Mouse (Mus musculus) stomach, embryonic 16.5 days (tissue): ENCODE results near the gene Cacna2d3. TPM values are rescaled to one million over a fixed set of nuclear protein-coding genes. Genes with fewer than 3 reads are reported as not detected.

Experiments
- ATAC-seq: fragments of 200-750 bp; cut with Nextera tagmentation; 2 replicates; pipeline ENCODE4 v1.8.0; 2017; ENCODE audit warnings: moderate number of reproducible peaks, moderate TSS enrichment; ENCODE audit not compliant: insufficient read depth, low FRiP score
- H3K27ac ChIP-seq: fragments of 300-500 bp; sonication (generic); 2 replicates; pipeline ENCODE4 v1.5.1; 2014; ENCODE audit warnings: low read length
- H3K27me3 ChIP-seq: fragments of 300-500 bp; sonication (generic); 2 replicates; pipeline ENCODE4 v1.6.1; 2014; ENCODE audit warnings: low read length, control low read depth, mixed read lengths; ENCODE audit not compliant: control insufficient read depth, insufficient read depth
- H3K36me3 ChIP-seq: fragments of 300-500 bp; sonication (generic); 2 replicates; pipeline ENCODE4 v1.6.1; 2014; ENCODE audit warnings: low read length; ENCODE audit not compliant: control insufficient read depth, insufficient read depth
- H3K4me1 ChIP-seq: fragments of 300-500 bp; sonication (generic); 2 replicates; pipeline ENCODE4 v1.6.1; 2014; ENCODE audit warnings: low read length, control low read depth, mixed read lengths; ENCODE audit not compliant: control insufficient read depth, insufficient read depth
- H3K4me2 ChIP-seq: fragments of 300-500 bp; sonication (generic); 2 replicates; pipeline ENCODE4 v1.6.1; 2014; ENCODE audit warnings: low read depth, low read length, mixed read lengths
- H3K4me3 ChIP-seq: fragments of 300-500 bp; sonication (generic); replicated peaks from 2 replicates; pipeline ENCODE4 v1.5.1; 2014; ENCODE audit warnings: mild to moderate bottlenecking, low read length
- H3K9ac ChIP-seq: fragments of 300-500 bp; sonication (generic); 2 replicates; pipeline ENCODE4 v1.6.1; 2014; ENCODE audit warnings: low read length
- H3K9me3 ChIP-seq: fragments of 300-500 bp; sonication (generic); replicated peaks from 2 replicates; pipeline ENCODE4 v1.6.1; 2016; ENCODE audit warnings: low read length, control low read depth; ENCODE audit not compliant: control insufficient read depth
- WGBS: fragments of 180-500 bp; shearing (Covaris S2); extraction: QIAGEN DNeasy Blood & Tissue Kit; methylation state at CpG from one replicate; pipeline ENCODE4 v1.1.7; 2014; 5-methylcytosine and 5-hydroxymethylcytosine counted together
- polyA plus RNA-seq: library from polyadenylated mRNA; unstranded; fragments of >200 nt; fragmentation: Nextera tagmentation; extraction: Ambion mirVana; gene quantifications from 2 replicates; pipeline ENCODE4 v1.2.1, GENCODE M21; 2015

Gene Cacna2d3
- polyA plus RNA-seq, 1 experiment from 2014 or later, result 1.6 TPM

DNA sequence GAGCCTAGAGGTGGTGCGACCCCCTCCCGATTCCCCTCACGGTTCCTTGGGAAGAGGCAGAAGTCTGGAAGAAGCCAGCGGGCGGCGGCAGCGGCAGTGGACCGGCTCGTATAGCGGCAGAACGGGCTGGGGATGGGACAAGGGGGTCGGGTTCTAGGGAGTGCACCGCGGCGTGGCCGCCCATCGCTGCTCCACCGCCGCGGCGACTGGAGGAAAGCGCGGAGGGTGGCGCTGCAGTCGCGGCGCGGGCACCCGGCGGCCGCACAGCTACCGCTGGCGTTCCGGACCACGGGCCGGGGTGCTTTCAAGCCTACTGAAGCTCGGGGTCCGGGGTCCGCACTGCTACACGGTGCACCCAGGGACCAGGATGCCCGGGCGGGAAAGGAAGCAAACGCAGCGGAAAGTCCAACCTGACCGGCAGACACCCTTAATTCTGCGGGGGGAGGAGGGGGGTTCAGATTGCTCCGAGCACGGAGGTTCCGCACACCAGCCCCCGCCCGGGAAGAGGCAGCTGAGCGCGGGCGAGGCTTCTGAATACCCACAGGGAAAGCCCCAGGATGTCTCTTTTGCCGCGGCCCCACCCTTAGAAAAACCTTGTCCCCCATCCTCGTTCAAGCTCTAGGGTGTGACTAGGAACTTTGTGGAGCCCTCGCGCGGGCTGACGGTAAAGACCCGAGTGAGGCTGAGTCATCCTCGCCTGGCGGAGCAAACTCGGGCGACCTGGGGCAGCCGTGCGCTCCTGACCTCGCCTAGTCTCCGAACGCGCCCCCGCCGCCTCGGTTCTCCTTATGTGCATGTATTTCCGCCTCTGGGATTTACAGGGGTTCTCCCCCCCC is 940 bp upstream of the Cacna2d3 start:
- H3K9me3 ChIP-seq, result no peaks in the 10 kb centered on the region
- H3K36me3 ChIP-seq, result no peaks in the 10 kb centered on the region
- H3K9ac ChIP-seq, result peak overlapping the region; percentile 75
- H3K4me2 ChIP-seq, result peak overlapping the region; percentile 100
- H3K27ac ChIP-seq, result peak overlapping the region; percentile 14; the same call in 1 of the 2 replicates
- H3K4me1 ChIP-seq, result peaks cover 6% of the 10 kb centered on the region
- H3K4me3 ChIP-seq, result peak overlapping the region; percentile 67
- ATAC-seq, result peak; percentile 48; the same call in 1 of the 2 replicates
- whole genome bisulfite sequencing, result under 1% methylated on average over 76 of the region's 76 CpGs
- peaks cover 73% of the 10 kb centered on the region for H3K27me3 ChIP-seq

DNA sequence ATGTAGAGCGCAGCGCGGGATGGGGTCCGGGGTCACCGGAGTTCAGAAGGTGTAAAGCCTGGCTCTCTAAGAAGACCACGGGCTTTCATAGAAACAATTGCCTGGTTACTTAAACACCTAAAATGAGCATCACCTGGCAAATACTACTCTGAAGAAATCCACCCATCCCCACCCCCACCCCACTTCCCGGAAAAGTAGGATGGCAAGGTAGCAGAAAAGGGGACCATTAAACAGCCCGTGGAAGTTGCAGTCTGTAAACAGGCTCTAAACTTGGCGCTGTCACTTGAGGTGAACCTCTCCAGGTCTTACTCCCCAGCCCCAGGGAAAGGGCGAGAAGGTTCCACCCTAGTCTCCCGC is 555 bp downstream of the Cacna2d3 start:
- WGBS, result under 1% methylated on average over 11 of the region's 11 CpGs
- Histone ChIP-seq H3K9ac (peak overlapping the region; percentile 75), H3K4me1 (peaks cover 6% of the 10 kb centered on the region)

DNA sequence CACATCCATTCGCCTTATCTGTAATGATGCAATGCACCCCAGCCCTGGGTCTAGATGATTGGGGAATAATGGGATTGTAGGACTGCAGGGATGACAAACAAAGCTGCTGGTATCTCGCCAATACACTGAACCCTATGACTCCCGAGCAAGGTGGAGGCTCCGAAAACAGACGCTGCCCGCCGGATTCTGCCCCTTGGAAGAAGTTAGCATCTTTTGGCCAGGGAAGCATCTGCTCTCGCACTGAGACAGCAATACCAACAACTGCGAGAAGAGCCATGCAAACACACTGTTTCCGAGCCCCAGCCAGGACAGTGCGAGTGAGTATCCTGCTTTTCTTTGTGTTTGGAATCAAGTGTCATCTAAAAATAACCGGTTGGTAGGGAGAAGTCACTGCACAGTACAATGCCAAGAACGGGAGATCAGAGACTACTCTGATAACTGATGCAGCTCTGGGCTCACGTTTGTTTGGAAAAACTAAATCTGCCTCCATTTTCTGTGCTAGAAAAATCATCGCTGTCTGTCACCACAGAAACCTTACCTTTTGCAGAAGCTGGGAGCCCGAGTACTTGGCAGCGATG is 1.2 kb downstream of the Cacna2d3 start:
- no peak for ATAC-seq
- Histone ChIP-seq H3K36me3 (no peaks in the 10 kb centered on the region), H3K27ac (no peak overlapping the region), H3K27me3 (peaks cover 74% of the 10 kb centered on the region), H3K9me3 (no peaks in the 10 kb centered on the region), H3K4me1 (peaks cover 6% of the 10 kb centered on the region), H3K4me3 (peak overlapping the region; percentile 67), H3K9ac (no peak overlapping the region), H3K4me2 (no peak overlapping the region)
- WGBS, result 7% methylated on average over 17 of the region's 17 CpGs

More for the DNA sequence above, 555 bp downstream of the Cacna2d3 start:
- H3K27me3 ChIP-seq, result peaks cover 74% of the 10 kb centered on the region
- H3K36me3 ChIP-seq, result no peaks in the 10 kb centered on the region
- H3K4me2 ChIP-seq, result peak overlapping the region; percentile 100
- ATAC-seq, result no peak
- H3K27ac ChIP-seq, result no peak overlapping the region
- H3K9me3 ChIP-seq, result no peaks in the 10 kb centered on the region
- H3K4me3 ChIP-seq, result peak overlapping the region; percentile 67

DNA sequence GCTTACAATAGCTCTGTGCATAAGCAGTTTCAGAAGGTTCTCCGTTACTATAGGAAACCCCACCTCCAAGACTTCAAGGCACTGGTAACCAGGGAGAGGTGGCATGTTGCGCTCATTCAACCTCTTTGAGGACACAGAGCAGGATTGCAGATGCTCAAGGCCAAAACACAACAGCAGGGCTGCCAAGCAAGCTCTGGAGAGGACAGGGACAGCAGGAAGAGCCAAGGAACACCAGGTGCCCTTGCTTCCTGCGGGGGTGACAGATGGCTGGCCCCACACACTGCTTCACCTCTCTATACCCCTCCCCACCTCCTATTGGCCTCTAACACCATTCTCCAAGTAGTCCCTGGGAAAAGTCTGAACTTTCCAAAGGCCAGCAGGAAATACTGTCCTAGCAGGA is 9.0 kb downstream of the Cacna2d3 start:
- Histone ChIP-seq H3K27me3 (peaks cover 8% of the 10 kb centered on the region), H3K27ac (no peak overlapping the region), H3K4me3 (no peak overlapping the region), H3K4me1 (no peaks in the 10 kb centered on the region), H3K36me3 (no peaks in the 10 kb centered on the region), H3K4me2 (no peak overlapping the region), H3K9me3 (no peaks in the 10 kb centered on the region), H3K9ac (no peak overlapping the region)
- no peak for ATAC-seq
- WGBS, result 79% methylated on average over 3 of the region's 3 CpGs

DNA sequence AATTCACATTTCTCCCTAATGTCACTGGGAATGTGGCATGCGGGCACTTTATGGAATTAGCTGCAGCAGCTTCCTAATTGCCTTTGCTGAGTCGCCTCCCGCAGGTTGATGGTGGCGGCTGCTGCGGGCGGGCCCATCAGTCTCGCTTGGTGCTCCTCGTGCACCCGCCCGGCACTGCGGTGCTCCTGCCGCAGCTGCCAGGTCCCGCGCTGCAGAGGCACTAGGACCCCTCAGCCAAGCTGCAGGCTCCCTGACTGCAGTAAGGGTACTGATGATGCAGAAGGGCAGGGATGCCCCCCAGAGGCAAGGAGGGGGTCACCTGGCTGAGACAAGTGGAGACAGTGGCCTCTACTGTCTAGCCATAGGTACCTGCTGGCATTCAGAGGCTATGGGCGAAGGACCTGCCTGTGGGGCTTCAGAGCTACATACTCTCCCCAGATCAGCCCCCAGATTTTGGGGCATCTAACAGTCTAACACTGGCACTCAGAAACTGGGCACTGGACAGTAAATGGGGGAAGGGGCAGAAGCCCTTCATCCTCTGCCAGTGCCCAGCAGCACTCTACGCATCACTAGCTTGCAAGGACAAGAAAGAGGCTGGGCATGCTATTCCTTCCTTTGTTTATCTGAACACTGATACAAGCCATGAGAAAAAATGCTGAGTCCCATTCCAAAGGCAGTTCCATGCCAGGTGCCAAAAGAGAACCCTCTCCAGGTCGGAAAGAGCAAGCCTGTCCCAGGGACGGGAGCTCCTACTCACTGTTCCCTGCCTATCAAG is 13.9 kb downstream of the Cacna2d3 start:
- Histone ChIP-seq H3K9me3 (no peaks in the 10 kb centered on the region), H3K27me3 (peaks cover 3% of the 10 kb centered on the region), H3K4me3 (no peak overlapping the region), H3K4me1 (no peaks in the 10 kb centered on the region), H3K27ac (no peak overlapping the region), H3K9ac (no peak overlapping the region), H3K4me2 (no peak overlapping the region), H3K36me3 (no peaks in the 10 kb centered on the region)
- WGBS, result 45% methylated on average over 18 of the region's 18 CpGs
- ATAC-seq, result no peak

DNA sequence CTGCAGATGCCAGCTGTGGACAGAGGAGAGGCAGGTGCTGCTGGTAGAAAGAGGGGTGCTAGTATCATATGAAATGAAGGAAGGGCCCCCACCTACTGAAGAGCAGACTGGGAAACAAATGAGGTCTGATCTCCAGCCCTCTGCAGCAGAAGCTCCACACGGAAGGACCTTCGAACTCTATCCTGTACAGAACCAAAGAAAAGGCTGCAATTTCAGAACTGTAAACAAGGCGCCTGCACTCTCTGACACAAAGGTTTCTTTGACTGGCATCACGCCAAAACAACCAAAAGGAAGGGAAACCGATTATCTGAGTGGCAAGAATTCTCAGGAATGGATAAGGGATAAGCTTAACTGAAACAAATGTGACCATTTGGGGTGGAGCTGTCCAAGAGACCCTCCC is 18.9 kb downstream of the Cacna2d3 start:
- H3K4me1 ChIP-seq, result no peaks in the 10 kb centered on the region
- H3K4me2 ChIP-seq, result no peak overlapping the region
- H3K4me3 ChIP-seq, result no peak overlapping the region
- H3K27ac ChIP-seq, result no peak overlapping the region
- H3K27me3 ChIP-seq, result peaks cover 3% of the 10 kb centered on the region; the same call in 1 of the 2 replicates
- H3K36me3 ChIP-seq, result no peaks in the 10 kb centered on the region
- H3K9me3 ChIP-seq, result no peaks in the 10 kb centered on the region
- ATAC-seq, result 0 out of 2 replicates have a peak, but pooled peaks have one; percentile 17
- WGBS, result 39% methylated on average over 5 of the region's 5 CpGs
- H3K9ac ChIP-seq, result no peak overlapping the region

DNA sequence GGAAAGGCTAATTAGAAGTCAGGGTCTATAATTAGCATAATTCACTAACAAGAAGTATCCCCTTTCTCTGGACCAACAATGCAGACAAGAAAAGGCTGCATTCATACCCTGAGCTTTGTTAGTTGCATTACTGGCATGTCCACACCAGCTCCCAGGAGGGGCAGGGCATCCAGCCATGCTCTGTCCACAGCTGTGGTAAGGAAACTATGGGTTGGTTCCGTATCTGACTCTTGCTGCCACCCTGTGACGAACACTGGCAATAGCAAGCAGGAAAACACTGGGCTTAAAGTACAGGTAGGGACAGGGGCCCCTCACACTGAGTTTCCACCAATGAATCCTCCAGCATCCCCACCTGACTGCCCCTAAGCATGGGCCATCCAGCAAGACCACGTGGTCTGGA is 25.5 kb downstream of the Cacna2d3 start:
- H3K4me1 ChIP-seq, result no peaks in the 10 kb centered on the region
- no peaks in the 10 kb centered on the region for H3K9me3 ChIP-seq
- WGBS, result 13% methylated on average over 3 of the region's 3 CpGs
- peak; percentile 21; the same call in 1 of the 2 replicates for ATAC-seq
- H3K9ac ChIP-seq, result no peak overlapping the region
- no peak overlapping the region for H3K4me3 ChIP-seq
- no peak overlapping the region for H3K4me2 ChIP-seq
- H3K27me3 ChIP-seq, result no peaks in the 10 kb centered on the region
- H3K27ac ChIP-seq, result no peak overlapping the region
- H3K36me3 ChIP-seq, result no peaks in the 10 kb centered on the region

DNA sequence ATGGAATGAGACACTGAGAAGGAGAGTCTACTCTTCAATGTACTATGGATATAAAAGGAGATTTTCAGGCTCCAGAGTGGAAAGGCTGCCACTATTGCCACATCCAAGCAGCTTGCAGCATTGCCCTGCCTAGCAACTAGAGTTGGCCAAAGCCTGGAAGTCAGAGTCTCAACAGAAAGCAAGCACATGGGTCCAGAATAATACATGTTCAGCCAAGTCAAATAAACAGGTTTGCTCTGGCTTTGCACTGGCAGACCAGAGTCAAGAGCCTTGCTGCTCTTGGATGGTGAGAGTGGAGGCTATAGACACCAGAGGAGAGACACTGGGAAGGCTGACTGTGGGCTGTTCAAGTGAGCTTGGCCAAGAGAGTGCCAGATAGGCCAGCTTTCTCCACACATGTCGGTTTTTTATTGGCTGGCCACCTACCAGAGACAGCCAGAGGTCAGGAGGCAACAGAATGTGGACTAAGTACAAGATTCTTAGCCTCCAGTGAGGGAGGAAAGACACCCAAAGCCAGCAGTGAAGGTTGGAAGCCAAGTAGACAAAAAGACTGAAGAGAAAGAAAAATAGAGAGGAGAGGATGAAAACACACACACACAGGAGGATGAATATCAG is 49.1 kb downstream of the Cacna2d3 start:
- 30% methylated on average over 1 of the region's 1 CpGs for WGBS
- Histone ChIP-seq H3K9me3 (no peaks in the 10 kb centered on the region), H3K9ac (no peak overlapping the region), H3K27me3 (no peaks in the 10 kb centered on the region), H3K4me2 (no peak overlapping the region), H3K36me3 (no peaks in the 10 kb centered on the region), H3K4me3 (no peak overlapping the region), H3K27ac (no peak overlapping the region), H3K4me1 (no peaks in the 10 kb centered on the region)
- ATAC-seq, result no peak
